Mouse (Mus musculus): ENCODE measurements around the gene Chchd10. TPM values are rescaled to one million over a fixed set of nuclear protein-coding genes. Genes with fewer than 3 reads are reported as not detected.

Gene Chchd10
- polyA plus RNA-seq, 1 experiment: 609 TPM

GRCm38 (mm10) chr10:75978119-75978834 is 45.3 kb downstream of the Chchd10 start:
- H3K27me3 ChIP-seq (ENCODE audit: control insufficient read depth, insufficient read depth, low read length): no peaks in the 10 kb centered on the region
- peaks cover 4% of the 10 kb centered on the region; the same call in 1 of the 2 replicates for H3K4me1 ChIP-seq (ENCODE audit: control insufficient read depth, insufficient read depth, low read length)
- WGBS: 20% methylated on average over 10 of the region's 10 CpGs
- no peak for DNase-seq
- TF ChIP-seq POLR2A (IDR thresholded peaks at IDR 0.05; ENCODE audit: borderline replicate concordance, insufficient read depth, low read length) (no peak), CTCF (IDR thresholded peaks at IDR 0.05; ENCODE audit: borderline replicate concordance, insufficient read depth, low read depth, low read length) (no peak)
- no peak overlapping the region for H3K27ac ChIP-seq (ENCODE audit: insufficient read depth, low read length)
- H3K4me3 ChIP-seq (replicated peaks; ENCODE audit: insufficient read depth, low read depth, low read length): no peak overlapping the region

- H3K4me1 ChIP-seq (ENCODE audit: control insufficient read depth, insufficient read depth, low read length): peaks cover 4% of the 10 kb centered on the region; the same call in 1 of the 2 replicates
- WGBS: 59% methylated on average over 5 of the region's 5 CpGs
- H3K4me3 ChIP-seq (replicated peaks; ENCODE audit: insufficient read depth, low read depth, low read length): no peak overlapping the region
- TF ChIP-seq POLR2A (IDR thresholded peaks at IDR 0.05; ENCODE audit: borderline replicate concordance, insufficient read depth, low read length) (no peak), CTCF (IDR thresholded peaks at IDR 0.05; ENCODE audit: borderline replicate concordance, insufficient read depth, low read depth, low read length) (no peak)
- no peaks in the 10 kb centered on the region for H3K27me3 ChIP-seq (ENCODE audit: control insufficient read depth, insufficient read depth, low read length)
- no peak overlapping the region for H3K27ac ChIP-seq (ENCODE audit: insufficient read depth, low read length)
- no peak for DNase-seq
These were observed 45.9 kb downstream of the Chchd10 start for GRCm38 (mm10) chr10:75978835-75979157.

- no peak for DNase-seq
- Histone ChIP-seq H3K4me3 (replicated peaks; ENCODE audit: insufficient read depth, low read depth, low read length) (no peak overlapping the region), H3K27ac (ENCODE audit: insufficient read depth, low read length) (no peak overlapping the region), H3K4me1 (ENCODE audit: control insufficient read depth, insufficient read depth, low read length) (peaks cover 4% of the 10 kb centered on the region; the same call in 1 of the 2 replicates), H3K27me3 (ENCODE audit: control insufficient read depth, insufficient read depth, low read length) (no peaks in the 10 kb centered on the region)
- 87% methylated on average over 3 of the region's 3 CpGs for WGBS
- TF ChIP-seq CTCF (IDR thresholded peaks at IDR 0.05; ENCODE audit: borderline replicate concordance, insufficient read depth, low read depth, low read length): no peak
- no peak for TF ChIP-seq POLR2A (IDR thresholded peaks at IDR 0.05; ENCODE audit: borderline replicate concordance, insufficient read depth, low read length)
These were observed 46.5 kb downstream of the Chchd10 start for GRCm38 (mm10) chr10:75979432-75979831.

Other genes with a start within 250 kb of the Chchd10 start
- 48.6 and 62.2 TPM in 2 replicates for gene Cabin1, start 168.8 kb upstream of the Chchd10 start, polyA plus RNA-seq (2012; rRNA removed)
- gene Ddt, start 159.7 kb upstream of the Chchd10 start, polyA plus RNA-seq (2012; rRNA removed): 146 and 151 TPM in 2 replicates
- not detected in 2 replicates for gene Gm20441, start 152.2 kb upstream of the Chchd10 start, polyA plus RNA-seq (2012; rRNA removed)
- 8.5 and 8.7 TPM in 2 replicates for gene Gstt3, start 151.7 kb upstream of the Chchd10 start, polyA plus RNA-seq (2012; rRNA removed)
- gene Gstt1, start 134.5 kb upstream of the Chchd10 start, polyA plus RNA-seq (2012; rRNA removed): 37.6 and 40.1 TPM in 2 replicates
- gene Gstt4, start 110.6 kb upstream of the Chchd10 start, polyA plus RNA-seq (2012; rRNA removed): 0.14 TPM in 1 of 2 replicates, not detected in the other
- gene Gstt2, start 95.7 kb upstream of the Chchd10 start, polyA plus RNA-seq (2012; rRNA removed): 21.0 and 26.6 TPM in 2 replicates
- 1,309 and 1,339 TPM in 2 replicates for gene Mif, start 72.9 kb upstream of the Chchd10 start, polyA plus RNA-seq (2012; rRNA removed)
- 3.4 TPM in 2 replicates for gene Derl3, start 39.7 kb upstream of the Chchd10 start, polyA plus RNA-seq (2012; rRNA removed)
- 78.5 and 82.1 TPM in 2 replicates for gene Smarcb1, start 11.5 kb upstream of the Chchd10 start, polyA plus RNA-seq (2012; rRNA removed)
- 2.3 and 3.0 TPM in 2 replicates for gene Mmp11, start 3.4 kb downstream of the Chchd10 start, polyA plus RNA-seq (2012; rRNA removed)
- gene Gm867, start 7.5 kb downstream of the Chchd10 start, polyA plus RNA-seq (2012; rRNA removed): 0.54 and 0.70 TPM in 2 replicates
- gene Vpreb3, start 9.9 kb downstream of the Chchd10 start, polyA plus RNA-seq (2012; rRNA removed): 0.21 and 1.00 TPM in 2 replicates
- 0.08 TPM in 1 of 2 replicates, not detected in the other for gene Gm5134, start 21.4 kb downstream of the Chchd10 start, polyA plus RNA-seq (2012; rRNA removed)
- gene Zfp280b, start 99.5 kb downstream of the Chchd10 start, polyA plus RNA-seq (2012; rRNA removed): 17.9 and 18.1 TPM in 2 replicates
- not detected in 2 replicates for gene Slc5a4b, start 177.8 kb downstream of the Chchd10 start, polyA plus RNA-seq (2012; rRNA removed)
- not detected in 2 replicates for gene Slc5a4a, start 214.3 kb downstream of the Chchd10 start, polyA plus RNA-seq (2012; rRNA removed)

Measured in cerebellum, adult 2 months (tissue).